Mouse (Mus musculus): ENCODE data around the gene Fam110a.

Gene Fam110a

GRCm38 (mm10) chr2:151969396-151969795 is 10.6 kb downstream of the Fam110a start:
- DNase-seq = no peak

GRCm38 (mm10) chr2:151968986-151969385 is 11.0 kb downstream of the Fam110a start:
- no peak for DNase-seq

GRCm38 (mm10) chr2:151968451-151968850 is 11.6 kb downstream of the Fam110a start:
- DNase-seq = no peak

GRCm38 (mm10) chr2:151967792-151968191 is 12.2 kb downstream of the Fam110a start:
- DNase-seq = no peak

- no peak for DNase-seq
Measured at GRCm38 (mm10) chr2:151967176-151967750, 12.8 kb downstream of the Fam110a start.

GRCm38 (mm10) chr2:151964052-151964451 is 16.0 kb downstream of the Fam110a start:
- DNase-seq = no peak

- DNase-seq = no peak
Measured at GRCm38 (mm10) chr2:151963319-151963718, 16.7 kb downstream of the Fam110a start.

GRCm38 (mm10) chr2:151962474-151962873 is 17.5 kb downstream of the Fam110a start:
- no peak for DNase-seq

- no peak for DNase-seq
Measured at GRCm38 (mm10) chr2:151961284-151962196, 18.5 kb downstream of the Fam110a start.

GRCm38 (mm10) chr2:151959274-151959673 is 20.7 kb downstream of the Fam110a start:
- DNase-seq = no peak

- no peak for DNase-seq
Measured at GRCm38 (mm10) chr2:151956500-151957137, 23.4 kb downstream of the Fam110a start.

- DNase-seq = no peak
Measured at GRCm38 (mm10) chr2:151953665-151954064, 26.4 kb downstream of the Fam110a start.

GRCm38 (mm10) chr2:151949082-151949774 is 30.8 kb downstream of the Fam110a start:
- no peak for DNase-seq

GRCm38 (mm10) chr2:151948311-151948710 is 31.7 kb downstream of the Fam110a start:
- DNase-seq = no peak

GRCm38 (mm10) chr2:151947617-151948016 is 32.4 kb downstream of the Fam110a start:
- DNase-seq = no peak

GRCm38 (mm10) chr2:151944106-151944505 is 35.9 kb downstream of the Fam110a start:
- peak; percentile 59 for DNase-seq

- peak; percentile 60 for DNase-seq
Measured at GRCm38 (mm10) chr2:151941269-151941668, 38.8 kb downstream of the Fam110a start.

GRCm38 (mm10) chr2:151939651-151940420 is 40.2 kb downstream of the Fam110a start:
- peak; percentile 50 for DNase-seq

- DNase-seq = no peak
Measured at GRCm38 (mm10) chr2:151938780-151939200, 41.2 kb downstream of the Fam110a start.

- DNase-seq = peak; percentile 59
Measured at GRCm38 (mm10) chr2:151937893-151938292, 42.1 kb downstream of the Fam110a start.

GRCm38 (mm10) chr2:151930389-151931074 is 49.5 kb downstream of the Fam110a start:
- peak; percentile 96 for DNase-seq

- DNase-seq = no peak
Measured at GRCm38 (mm10) chr2:151927103-151927502, 52.9 kb downstream of the Fam110a start.
